Mouse (Mus musculus) lung, embryonic 16.5 days (tissue): ENCODE data around the gene Fndc3b. TPM values are rescaled to one million over a fixed set of nuclear protein-coding genes. Genes with fewer than 3 reads are reported as not detected.

Experiments
- ATAC-seq: fragments of 200-750 bp; cut with Nextera tagmentation; 2 replicates; pipeline ENCODE4 v1.8.0; 2017; ENCODE audit warnings: low read depth, mild to moderate bottlenecking, moderate library complexity
- H3K27ac ChIP-seq: fragments of 300-500 bp; sonication (generic); 2 replicates; pipeline ENCODE4 v1.5.1; 2014; ENCODE audit warnings: mild to moderate bottlenecking, control low read depth, low read length
- H3K27me3 ChIP-seq: fragments of 300-500 bp; sonication (generic); 2 replicates; pipeline ENCODE4 v1.6.1; 2014; ENCODE audit warnings: low read depth, low read length, mixed read lengths; ENCODE audit not compliant: control insufficient read depth, insufficient read depth
- H3K36me3 ChIP-seq: fragments of 300-500 bp; sonication (generic); 2 replicates; pipeline ENCODE4 v1.6.1; 2014; ENCODE audit warnings: low read length; ENCODE audit not compliant: control insufficient read depth, insufficient read depth
- H3K4me1 ChIP-seq: fragments of 300-500 bp; sonication (generic); replicated peaks from 2 replicates; pipeline ENCODE4 v1.6.1; 2014; ENCODE audit warnings: low read length, mixed read lengths; ENCODE audit not compliant: control insufficient read depth, insufficient read depth
- H3K4me2 ChIP-seq: fragments of 300-500 bp; sonication (generic); 2 replicates; pipeline ENCODE4 v1.6.1; 2014; ENCODE audit warnings: low read depth, low read length, control low read depth
- H3K4me3 ChIP-seq: fragments of 300-500 bp; sonication (generic); 2 replicates; pipeline ENCODE4 v1.5.1; 2014; ENCODE audit warnings: mild to moderate bottlenecking, low read length, control low read depth
- H3K9ac ChIP-seq: fragments of 300-500 bp; sonication (generic); 2 replicates; pipeline ENCODE4 v1.6.1; 2014; ENCODE audit warnings: low read length, control low read depth
- H3K9me3 ChIP-seq: fragments of 300-500 bp; sonication (generic); 2 replicates; pipeline ENCODE4 v1.6.1; 2016; ENCODE audit warnings: low read length; ENCODE audit not compliant: control insufficient read depth
- WGBS: fragments of 180-500 bp; shearing (Covaris S2); extraction: QIAGEN DNeasy Blood & Tissue Kit; methylation state at CpG from one replicate; pipeline ENCODE4 v1.1.7; 2014; 5-methylcytosine and 5-hydroxymethylcytosine counted together
- polyA plus RNA-seq: library from polyadenylated mRNA; unstranded; fragments of >200 nt; fragmentation: Nextera tagmentation; extraction: Ambion mirVana; gene quantifications from 2 replicates; pipeline ENCODE4 v1.2.1, GENCODE M21; 2015

Fndc3b gene
- polyA plus RNA-seq, 1 experiment from 2014 or later: 36.3 TPM

GRCm38 (mm10) chr3:27439704-27440103 lies 271.4 kb downstream of the Fndc3b start:
- peaks cover 22% of the 10 kb centered on the region for H3K36me3 ChIP-seq
- H3K4me1 ChIP-seq: no peaks in the 10 kb centered on the region
- H3K4me2 ChIP-seq: no peak overlapping the region
- H3K27ac ChIP-seq: no peak overlapping the region
- no peak overlapping the region for H3K9ac ChIP-seq
- 58% methylated on average over 16 of the region's 16 CpGs for WGBS
- no peaks in the 10 kb centered on the region for H3K9me3 ChIP-seq
- ATAC-seq: no peak
- no peak overlapping the region for H3K4me3 ChIP-seq
- no peaks in the 10 kb centered on the region for H3K27me3 ChIP-seq

- Histone ChIP-seq H3K4me3 (no peak overlapping the region), H3K9me3 (no peaks in the 10 kb centered on the region), H3K27me3 (no peaks in the 10 kb centered on the region), H3K4me2 (no peak overlapping the region), H3K36me3 (peaks cover 24% of the 10 kb centered on the region), H3K9ac (no peak overlapping the region), H3K27ac (no peak overlapping the region; the same call in 1 of the 2 replicates), H3K4me1 (no peaks in the 10 kb centered on the region)
- 60% methylated on average over 6 of the region's 6 CpGs for WGBS
- ATAC-seq: no peak
Measured at GRCm38 (mm10) chr3:27435096-27435620, 275.9 kb downstream of the Fndc3b start.

DNA sequence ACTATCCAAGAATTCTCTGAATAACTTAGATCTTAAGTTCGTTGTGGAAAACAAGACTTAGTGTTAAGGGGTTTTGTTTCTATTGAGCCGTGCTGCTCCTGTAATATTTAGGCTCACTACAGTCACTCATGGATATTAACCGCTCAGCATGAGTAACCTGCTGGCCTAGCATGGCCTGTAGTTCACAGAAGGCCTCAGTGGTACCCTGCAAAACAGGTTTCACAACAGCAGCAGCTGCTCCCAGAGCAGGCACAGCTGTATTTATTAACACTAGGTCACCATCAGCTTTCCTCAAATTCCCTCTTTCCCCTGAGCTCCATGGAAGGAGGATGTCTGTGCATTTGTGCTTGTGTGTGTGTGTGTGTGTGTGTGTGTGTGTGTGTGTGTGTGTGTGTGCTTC lies 278.1 kb downstream of the Fndc3b start:
- no peak overlapping the region for H3K27ac ChIP-seq
- no peaks in the 10 kb centered on the region for H3K4me1 ChIP-seq
- H3K36me3 ChIP-seq: peaks cover 27% of the 10 kb centered on the region
- no peaks in the 10 kb centered on the region for H3K27me3 ChIP-seq
- ATAC-seq: no peak; the same call in 1 of the 2 replicates
- no peak overlapping the region for H3K9ac ChIP-seq
- no peak overlapping the region for H3K4me2 ChIP-seq
- WGBS: 78% methylated on average over 3 of the region's 3 CpGs
- no peaks in the 10 kb centered on the region for H3K9me3 ChIP-seq
- H3K4me3 ChIP-seq: no peak overlapping the region

- H3K36me3 ChIP-seq: peaks cover 23% of the 10 kb centered on the region
Measured at GRCm38 (mm10) chr3:27430621-27431263, 280.4 kb downstream of the Fndc3b start.

GRCm38 (mm10) chr3:27427406-27427805 lies 283.7 kb downstream of the Fndc3b start:
- no peaks in the 10 kb centered on the region for H3K27me3 ChIP-seq
- H3K27ac ChIP-seq: no peak overlapping the region
- 91% methylated on average over 6 of the region's 6 CpGs for WGBS
- no peak overlapping the region for H3K4me3 ChIP-seq
- no peak overlapping the region for H3K4me2 ChIP-seq
- peaks cover 39% of the 10 kb centered on the region for H3K36me3 ChIP-seq
- H3K9ac ChIP-seq: no peak overlapping the region
- no peak for ATAC-seq
- no peaks in the 10 kb centered on the region for H3K9me3 ChIP-seq
- H3K4me1 ChIP-seq: no peaks in the 10 kb centered on the region

More at GRCm38 (mm10) chr3:27430621-27431263, 280.4 kb downstream of the Fndc3b start:
- Histone ChIP-seq H3K4me2 (no peak overlapping the region), H3K4me1 (no peaks in the 10 kb centered on the region), H3K27ac (no peak overlapping the region), H3K4me3 (no peak overlapping the region), H3K27me3 (no peaks in the 10 kb centered on the region), H3K9ac (no peak overlapping the region), H3K9me3 (no peaks in the 10 kb centered on the region)
- WGBS: 77% methylated on average over 13 of the region's 13 CpGs
- no peak for ATAC-seq

DNA sequence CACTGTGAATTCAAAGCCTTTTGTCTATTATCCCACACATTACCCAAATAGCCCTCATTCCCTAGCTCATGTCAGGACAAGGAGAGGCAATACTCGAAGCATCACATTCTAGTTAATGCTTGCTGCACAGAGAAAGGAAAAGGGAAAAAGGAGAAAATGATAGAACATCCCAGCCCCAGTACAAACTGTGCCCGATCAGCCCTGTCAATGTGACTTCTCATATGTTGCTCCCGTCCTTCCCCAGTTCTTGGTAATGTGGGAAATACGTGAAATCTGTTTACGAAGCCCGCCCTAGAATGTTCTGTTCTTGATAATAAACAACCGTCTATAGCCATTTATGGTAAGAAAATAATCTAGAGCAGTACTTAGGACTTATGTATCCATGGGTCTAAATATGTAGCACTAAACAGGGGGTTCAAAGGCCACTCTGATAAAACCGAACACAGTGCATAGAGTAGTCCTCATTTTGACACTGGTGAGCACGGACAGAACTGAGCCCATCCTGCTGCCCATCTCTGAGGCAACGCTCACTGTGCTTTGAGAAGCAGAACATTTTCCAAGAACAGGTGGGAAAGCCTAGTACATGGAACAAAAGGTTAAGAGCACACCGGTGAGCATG lies 286.9 kb downstream of the Fndc3b start:
- H3K9me3 ChIP-seq: no peaks in the 10 kb centered on the region
- H3K4me1 ChIP-seq: no peaks in the 10 kb centered on the region
- 87% methylated on average over 11 of the region's 11 CpGs for WGBS
- H3K4me3 ChIP-seq: no peak overlapping the region
- H3K27me3 ChIP-seq: no peaks in the 10 kb centered on the region
- H3K4me2 ChIP-seq: no peak overlapping the region
- H3K36me3 ChIP-seq: peaks cover 36% of the 10 kb centered on the region
- no peak for ATAC-seq
- no peak overlapping the region for H3K9ac ChIP-seq
- H3K27ac ChIP-seq: no peak overlapping the region

- H3K4me3 ChIP-seq: no peak overlapping the region
- no peak overlapping the region for H3K9ac ChIP-seq
- ATAC-seq: no peak
- no peak overlapping the region for H3K4me2 ChIP-seq
- no peak overlapping the region for H3K27ac ChIP-seq
- no peaks in the 10 kb centered on the region for H3K9me3 ChIP-seq
- H3K4me1 ChIP-seq: no peaks in the 10 kb centered on the region
- H3K27me3 ChIP-seq: no peaks in the 10 kb centered on the region
- H3K36me3 ChIP-seq: peaks cover 36% of the 10 kb centered on the region
- whole genome bisulfite sequencing: 78% methylated on average over 6 of the region's 6 CpGs
Measured at GRCm38 (mm10) chr3:27422521-27422920, 288.6 kb downstream of the Fndc3b start.

DNA sequence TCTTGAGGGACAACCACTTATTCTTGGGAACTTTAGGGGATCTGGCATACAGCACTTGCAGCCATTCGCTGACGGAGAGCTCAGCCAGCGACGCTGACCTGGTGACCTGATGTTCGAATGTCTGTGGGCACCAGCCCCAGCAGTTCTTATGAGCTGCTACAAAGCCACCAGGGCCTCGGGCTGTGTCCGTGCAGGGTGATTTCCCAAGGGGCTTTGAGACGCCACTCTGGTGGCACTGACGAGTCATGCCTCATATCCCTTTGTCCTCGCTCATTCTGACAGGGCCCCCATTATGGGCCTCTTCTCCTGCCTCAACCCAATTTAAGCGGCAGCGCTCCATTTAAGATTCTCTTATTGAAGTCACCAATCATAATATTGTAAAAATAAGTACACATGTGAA lies 289.1 kb downstream of the Fndc3b start:
- Histone ChIP-seq H3K9ac (no peak overlapping the region), H3K27me3 (no peaks in the 10 kb centered on the region), H3K4me1 (no peaks in the 10 kb centered on the region), H3K4me2 (no peak overlapping the region), H3K4me3 (no peak overlapping the region), H3K9me3 (no peaks in the 10 kb centered on the region), H3K36me3 (peaks cover 37% of the 10 kb centered on the region), H3K27ac (no peak overlapping the region)
- WGBS: 82% methylated on average over 12 of the region's 12 CpGs
- ATAC-seq: no peak

GRCm38 (mm10) chr3:27418602-27419001 lies 292.5 kb downstream of the Fndc3b start:
- Histone ChIP-seq H3K9me3 (no peaks in the 10 kb centered on the region), H3K4me2 (no peak overlapping the region), H3K27ac (no peak overlapping the region), H3K36me3 (peaks cover 27% of the 10 kb centered on the region), H3K27me3 (no peaks in the 10 kb centered on the region), H3K4me3 (no peak overlapping the region), H3K9ac (no peak overlapping the region), H3K4me1 (no peaks in the 10 kb centered on the region)
- 90% methylated on average over 8 of the region's 8 CpGs for WGBS
- ATAC-seq: no peak
